Mouse (Mus musculus) heart, postnatal 4 days (tissue): ENCODE measurements around the gene Tubb4a. TPM values are rescaled to one million over a fixed set of nuclear protein-coding genes. Genes with fewer than 3 reads are reported as not detected.

Source experiments
- DNase-seq: peaks from one replicate; pipeline ENCODE4 v3.0.0; 2021
- total RNA-seq, 2 experiments: library from RNA; stranded (reverse); gene quantifications; 2 replicates each; pipeline ENCODE4 v1.2.3; 2021

The Tubb4a gene
- total RNA-seq, 2 experiments from 2014 or later = 5.9 to 6.7 TPM

- no peak for DNase-seq
Measured at GRCm38 (mm10) chr17:57102276-57102675, 14.7 kb upstream of the Tubb4a start.

GRCm38 (mm10) chr17:57099629-57100325, 12.2 kb upstream of the Tubb4a start:
- DNase-seq = peak; percentile 31

DNA sequence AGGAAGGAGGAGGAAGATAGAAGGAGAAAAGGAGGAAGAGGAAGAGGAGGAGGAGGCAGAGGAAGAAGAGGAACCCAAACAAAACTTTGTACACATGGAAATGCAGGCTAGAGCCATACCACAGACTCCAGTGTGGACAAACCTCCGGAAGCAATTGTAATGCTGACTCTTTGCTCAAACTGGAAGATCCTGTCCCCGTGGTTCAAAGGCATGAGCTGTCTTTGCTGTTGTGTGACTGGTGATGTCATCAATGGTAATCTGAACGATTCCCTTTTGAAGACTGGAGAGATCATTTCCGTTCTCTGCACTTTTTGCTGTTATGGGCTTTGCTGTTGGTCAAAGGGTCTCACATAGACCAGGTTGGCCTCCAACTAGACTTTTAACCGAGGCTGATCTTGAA, 10.7 kb upstream of the Tubb4a start:
- DNase-seq = no peak

GRCm38 (mm10) chr17:57096623-57096920, 9.0 kb upstream of the Tubb4a start:
- peak; percentile 89 for DNase-seq

GRCm38 (mm10) chr17:57095855-57096622, 8.5 kb upstream of the Tubb4a start:
- peak; percentile 54 for DNase-seq

- no peak for DNase-seq
Measured at GRCm38 (mm10) chr17:57094222-57094621, 6.6 kb upstream of the Tubb4a start.

DNA sequence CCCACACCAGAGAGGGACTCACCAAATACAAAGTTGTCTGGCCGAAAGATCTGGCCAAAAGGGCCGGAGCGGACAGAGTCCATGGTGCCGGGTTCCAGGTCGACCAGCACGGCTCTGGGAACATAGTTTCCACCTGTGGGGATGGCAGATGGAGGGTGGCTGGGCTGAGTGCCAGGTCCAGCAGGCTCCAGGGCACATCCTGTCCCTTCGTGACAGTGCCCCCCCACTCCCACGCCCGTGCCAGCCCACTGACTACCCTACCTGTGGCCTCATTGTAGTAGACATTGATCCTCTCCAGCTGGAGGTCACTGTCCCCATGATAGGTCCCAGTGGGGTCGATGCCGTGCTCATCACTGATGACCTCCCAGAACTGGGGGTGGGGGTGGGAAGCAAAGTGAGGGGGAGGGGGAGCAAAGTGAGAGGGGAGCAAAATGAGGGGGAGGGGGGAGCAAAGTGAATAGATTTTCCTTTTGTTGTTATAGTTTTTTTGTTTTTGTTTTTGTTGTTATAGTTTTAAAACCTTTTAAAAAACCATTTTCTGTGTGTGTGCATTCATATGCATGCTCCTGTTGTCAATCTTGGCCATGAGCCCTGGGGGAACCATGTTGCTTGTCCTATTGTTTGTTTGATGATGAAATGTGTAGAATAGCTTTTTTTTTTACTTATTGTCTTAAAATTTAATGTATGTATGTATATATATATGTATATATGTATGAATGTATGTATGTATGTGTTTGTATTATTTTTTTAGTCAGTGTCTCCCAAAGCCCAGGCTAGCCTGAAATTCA, 1.4 kb downstream of the Tubb4a start:
- peak; percentile 8 for DNase-seq

DNA sequence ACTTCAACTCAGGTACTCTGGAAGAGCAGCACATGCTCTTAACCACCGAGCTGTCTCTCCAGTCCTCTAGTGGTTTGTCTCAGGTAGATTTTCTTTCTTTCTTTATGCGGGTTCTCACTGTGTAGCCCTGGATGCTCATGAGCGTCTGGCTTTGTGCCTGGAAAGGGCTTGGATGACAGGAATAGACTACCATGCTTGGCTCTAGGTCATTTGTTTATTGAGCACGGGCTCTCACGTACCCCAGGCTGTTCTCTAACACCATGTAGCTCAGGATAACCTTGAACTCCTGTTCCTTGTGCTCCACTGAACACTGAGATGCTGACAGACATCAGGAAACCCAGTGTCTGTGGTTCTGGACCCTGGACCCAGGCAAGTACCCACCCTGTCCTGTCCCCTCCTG, 5.1 kb downstream of the Tubb4a start:
- no peak for DNase-seq

- DNase-seq = no peak
Measured at GRCm38 (mm10) chr17:57081234-57081842, 6.2 kb downstream of the Tubb4a start.

DNA sequence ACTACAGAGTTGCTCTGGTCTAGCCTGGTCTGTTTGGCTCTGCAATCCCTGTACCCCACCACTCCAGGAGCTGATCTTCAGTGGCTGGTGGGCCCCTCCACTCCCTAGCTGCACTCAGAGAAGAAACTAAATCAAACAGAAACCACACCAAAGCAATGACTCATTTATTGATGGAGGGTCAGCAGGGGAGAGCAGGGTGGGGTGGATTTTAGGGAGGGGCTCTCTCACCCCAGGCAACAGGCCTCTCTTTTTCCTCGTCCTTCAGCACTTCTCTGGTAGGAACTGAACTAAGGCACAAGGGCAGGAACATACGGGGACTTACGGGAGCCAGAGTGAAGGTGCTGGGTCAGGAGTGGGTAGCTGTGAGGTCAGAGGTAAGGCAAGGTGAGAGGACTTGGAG, 7.7 kb downstream of the Tubb4a start:
- no peak for DNase-seq

DNA sequence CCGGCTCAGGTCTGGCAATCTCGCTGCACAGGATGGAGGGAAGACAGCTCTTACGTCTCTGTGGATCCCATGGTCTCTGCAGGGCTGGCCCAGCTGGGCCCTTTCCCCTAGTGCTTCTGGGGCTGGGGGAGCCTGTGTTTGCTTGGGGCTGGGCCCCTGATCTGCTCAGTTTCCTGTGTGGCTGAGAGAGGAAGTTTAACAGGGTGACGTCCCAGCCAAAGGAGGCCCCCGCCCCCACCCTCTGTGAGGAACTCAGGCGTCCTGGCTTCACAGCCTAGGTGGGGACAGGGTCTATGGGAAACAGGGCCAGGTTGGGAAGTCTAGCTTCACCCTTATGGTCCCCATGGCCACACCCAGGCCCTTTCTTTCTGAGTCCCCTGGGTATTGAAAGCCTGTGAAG, 9.2 kb downstream of the Tubb4a start, which contains the start of gene Dennd1c:
Dennd1c (minus strand) TSS at position 179 of the 400 bp plus-strand sequence.
- DNase-seq = no peak

- no peak for DNase-seq
Measured at GRCm38 (mm10) chr17:57076916-57077315, 10.7 kb downstream of the Tubb4a start.

DNA sequence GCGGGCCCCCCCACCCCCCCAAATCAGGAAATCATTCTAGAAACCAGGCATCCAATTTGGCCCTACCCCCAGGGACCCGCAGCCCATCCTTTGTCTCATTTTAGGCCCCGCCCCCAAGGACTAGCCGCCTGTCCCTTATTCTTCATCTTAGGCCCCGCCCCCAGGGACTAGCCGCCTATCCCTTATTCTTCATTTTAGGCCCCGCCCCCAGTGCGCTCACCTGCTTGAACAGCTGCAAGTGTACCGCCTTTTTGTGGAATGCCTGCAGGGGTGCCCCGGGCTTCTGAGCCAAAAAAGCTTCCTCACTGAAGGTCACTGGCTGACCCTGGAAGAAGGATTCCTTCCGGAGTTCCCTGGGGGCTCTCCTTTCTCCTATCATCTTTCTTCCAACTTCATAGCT, 16.9 kb downstream of the Tubb4a start:
- no peak for DNase-seq

- no peak for DNase-seq
Measured at GRCm38 (mm10) chr17:57070272-57070671, 17.3 kb downstream of the Tubb4a start.

DNA sequence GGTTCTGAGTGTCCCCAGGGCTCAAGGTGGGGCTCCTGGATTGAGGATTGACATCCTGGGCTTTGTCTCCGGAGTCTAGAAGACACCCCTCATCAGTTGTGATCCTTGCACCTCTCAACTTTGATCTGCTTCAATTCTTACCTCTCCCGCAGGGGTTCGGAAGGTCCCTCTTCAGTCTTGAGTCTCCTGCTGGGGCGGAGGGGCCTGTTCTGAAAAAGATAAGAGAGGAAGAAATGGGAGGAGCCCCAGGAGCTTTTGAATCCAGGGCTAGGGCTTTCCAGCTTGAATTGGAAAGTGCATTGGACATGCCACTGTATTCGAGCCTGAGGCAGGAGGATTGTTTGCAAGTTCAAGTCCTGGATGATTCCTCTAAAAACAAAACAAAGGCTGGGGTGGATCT, 20.7 kb downstream of the Tubb4a start:
- no peak for DNase-seq

DNA sequence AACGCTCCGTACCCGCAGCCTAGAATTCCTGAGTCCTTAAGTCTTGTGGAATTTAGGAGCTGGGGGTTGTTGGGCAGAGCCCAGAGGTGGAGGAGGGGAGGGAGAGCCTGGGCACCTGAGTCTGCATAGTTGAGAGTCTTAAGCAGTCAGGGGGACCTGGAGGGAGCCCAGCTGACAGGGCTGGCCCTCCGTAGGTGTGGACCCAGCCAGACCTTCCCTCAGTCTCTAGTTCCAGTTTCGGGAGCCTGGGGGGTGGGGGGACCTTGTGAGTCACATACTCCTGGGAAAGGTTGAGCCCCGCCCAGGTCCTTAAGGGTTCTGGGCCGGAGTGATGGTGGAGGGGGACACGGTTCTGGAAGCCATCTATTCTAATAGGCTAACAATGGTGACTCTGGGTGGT, 24.6 kb downstream of the Tubb4a start:
- no peak for DNase-seq

DNA sequence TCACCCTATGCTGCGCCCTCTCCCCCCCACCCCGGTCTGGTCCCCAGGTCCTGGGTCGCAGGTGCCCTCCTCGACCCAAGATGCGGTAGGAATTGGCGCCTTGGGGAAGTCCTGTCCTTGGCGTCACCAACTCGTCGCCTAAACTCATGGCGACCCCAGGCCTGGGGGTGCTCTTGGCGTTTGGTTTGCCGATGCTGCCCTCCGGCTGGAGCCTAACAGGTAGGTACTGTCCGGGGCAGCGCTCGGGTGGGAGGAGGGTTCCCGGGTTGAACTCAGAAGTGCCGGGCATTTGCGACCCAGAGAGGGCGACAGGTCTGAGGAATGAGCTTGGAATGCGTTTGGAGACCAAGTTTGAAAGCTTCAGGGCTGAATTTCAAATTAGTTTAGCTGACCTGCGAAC, 25.0 kb downstream of the Tubb4a start:
- DNase-seq = no peak

- DNase-seq = no peak
Measured at GRCm38 (mm10) chr17:57062011-57062521, 25.5 kb downstream of the Tubb4a start.

DNA sequence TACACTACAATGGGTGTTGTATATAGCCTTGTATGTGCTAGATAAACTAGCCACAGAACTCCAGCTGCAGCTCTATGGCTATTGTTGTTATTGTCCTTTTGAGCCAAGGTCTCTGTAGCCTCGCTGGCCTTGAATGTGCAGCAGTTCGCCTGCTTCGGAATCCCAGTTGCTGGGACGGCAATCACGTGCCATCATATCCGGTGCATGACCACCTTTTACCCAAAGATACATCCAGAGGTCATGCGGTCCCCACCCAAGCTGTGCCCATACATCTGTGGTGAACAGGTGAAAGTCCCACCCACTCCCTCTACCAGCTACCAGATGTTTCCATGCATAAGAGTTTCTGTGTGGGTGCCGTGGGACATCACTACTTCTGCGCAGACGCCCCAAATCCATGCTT, 26.5 kb downstream of the Tubb4a start:
- DNase-seq = no peak

- peak; percentile 94 for DNase-seq
Measured at GRCm38 (mm10) chr17:57060231-57060801, 27.3 kb downstream of the Tubb4a start.

GRCm38 (mm10) chr17:57059486-57059977, 28.1 kb downstream of the Tubb4a start, which contains the start of gene Slc25a23:
Gene Slc25a23 (minus strand): TSS chr17:57059863.
- peak; percentile 74 for DNase-seq

DNA sequence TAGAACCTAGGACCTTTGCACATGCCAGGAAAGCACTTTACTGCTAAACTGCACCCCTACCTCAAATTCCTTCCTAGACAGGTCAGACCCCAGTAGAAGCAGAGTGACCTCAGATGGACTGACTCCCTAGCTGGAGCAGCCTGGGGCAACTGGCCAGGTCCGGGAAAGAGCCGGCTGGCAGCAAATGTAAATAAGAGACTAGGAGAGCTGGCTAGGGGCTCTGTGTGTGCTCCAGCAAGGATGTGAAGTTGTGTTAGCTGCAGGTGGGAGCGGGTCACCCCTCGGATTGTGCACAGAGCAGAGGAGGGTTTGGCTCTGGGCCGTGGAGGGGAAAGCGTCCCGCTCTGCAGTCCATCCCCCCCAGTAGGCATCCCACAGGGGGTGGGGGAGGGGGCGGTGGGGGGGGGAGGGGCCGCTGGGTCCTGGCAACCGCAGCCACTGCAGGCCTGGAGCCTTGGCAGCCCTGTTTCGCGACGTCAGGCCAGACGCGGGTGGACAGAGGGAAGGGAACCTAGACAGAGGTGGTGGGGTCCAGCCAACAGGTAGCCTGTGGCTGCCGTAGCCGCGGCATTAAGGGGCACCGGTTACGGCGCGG, 28.6 kb downstream of the Tubb4a start, which contains the start of gene Crb3:
Crb3 (plus strand) TSS at position 215 of the 595 bp plus-strand sequence.
- DNase-seq = peak; percentile 71
